Mouse (Mus musculus) neural tube, embryonic 14.5 days (tissue): Measurements from ENCODE around the gene Srsf4. TPM values are rescaled to one million over a fixed set of nuclear protein-coding genes. Genes with fewer than 3 reads are reported as not detected.

Source experiments
- ATAC-seq: fragments of 200-750 bp; cut with Nextera tagmentation; 2 replicates; pipeline ENCODE4 v1.8.0; 2017; ENCODE audit warnings: low read depth, mild to moderate bottlenecking, moderate TSS enrichment, moderate library complexity
- H3K27ac ChIP-seq: fragments of 300-500 bp; sonication (generic); 2 replicates; pipeline ENCODE4 v1.5.1; 2014; ENCODE audit warnings: low read depth, mild to moderate bottlenecking, control low read depth, low read length, moderate library complexity, mixed read lengths
- H3K27me3 ChIP-seq: fragments of 300-500 bp; sonication (generic); 2 replicates; pipeline ENCODE4 v1.6.1; 2014; ENCODE audit warnings: low read length; ENCODE audit not compliant: control insufficient read depth, insufficient read depth
- H3K36me3 ChIP-seq: fragments of 300-500 bp; sonication (generic); 2 replicates; pipeline ENCODE4 v1.6.1; 2014; ENCODE audit warnings: low read length, mixed read lengths; ENCODE audit not compliant: control insufficient read depth, insufficient read depth
- H3K4me1 ChIP-seq: fragments of 300-500 bp; sonication (generic); 2 replicates; pipeline ENCODE4 v1.6.1; 2014; ENCODE audit warnings: low read length; ENCODE audit not compliant: control insufficient read depth, insufficient read depth
- H3K4me2 ChIP-seq: fragments of 300-500 bp; sonication (generic); 2 replicates; pipeline ENCODE4 v1.6.1; 2014; ENCODE audit warnings: mild to moderate bottlenecking, low read depth, low read length, control low read depth
- H3K4me3 ChIP-seq: fragments of 300-500 bp; sonication (generic); 2 replicates; pipeline ENCODE4 v1.5.1; 2014; ENCODE audit warnings: low read depth, low read length, control low read depth, mixed read lengths
- H3K9ac ChIP-seq: fragments of 300-500 bp; sonication (generic); replicated peaks from 2 replicates; pipeline ENCODE4 v1.6.1; 2014; ENCODE audit warnings: low read depth, mild to moderate bottlenecking, control low read depth, low read length, mixed read lengths
- H3K9me3 ChIP-seq: fragments of 300-500 bp; sonication (generic); 2 replicates; pipeline ENCODE4 v1.6.1; 2016; ENCODE audit warnings: low read length; ENCODE audit not compliant: control insufficient read depth
- WGBS: fragments of 180-500 bp; shearing (Covaris S2); extraction: QIAGEN DNeasy Blood & Tissue Kit; methylation state at CpG from one replicate; pipeline ENCODE4 v1.1.7; 2014; 5-methylcytosine and 5-hydroxymethylcytosine counted together
- polyA plus RNA-seq: library from polyadenylated mRNA; unstranded; fragments of >200 nt; fragmentation: Nextera tagmentation; extraction: Ambion mirVana; gene quantifications from 2 replicates; pipeline ENCODE4 v1.2.1, GENCODE M21; 2014

Gene Srsf4
- polyA plus RNA-seq, 1 experiment from 2014 or later: 88.5 TPM

DNA sequence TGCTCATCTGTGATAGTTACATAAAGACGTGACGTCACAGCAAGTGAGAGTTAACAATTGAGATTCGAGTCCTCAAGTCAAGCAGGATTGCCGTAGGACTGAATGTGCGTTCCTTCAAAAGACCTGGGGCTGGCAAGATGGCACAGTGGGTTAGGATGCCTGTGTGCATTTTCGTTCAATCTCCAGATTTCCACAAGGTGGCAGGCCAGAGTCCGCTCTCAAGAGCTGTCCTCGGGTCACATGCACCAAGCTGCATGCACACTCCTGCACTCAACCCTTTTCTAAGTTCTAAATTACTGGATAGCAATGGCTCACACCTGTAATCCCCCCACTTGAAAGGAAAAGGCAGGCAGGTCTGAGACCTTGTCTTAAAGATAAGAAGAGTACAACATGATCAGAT, 31.1 kb downstream of the Srsf4 start:
- Histone ChIP-seq H3K9me3 (no peaks in the 10 kb centered on the region), H3K4me1 (no peaks in the 10 kb centered on the region), H3K4me2 (no peak overlapping the region), H3K27me3 (no peaks in the 10 kb centered on the region), H3K27ac (no peak overlapping the region), H3K9ac (no peak overlapping the region), H3K4me3 (no peak overlapping the region), H3K36me3 (peaks cover 37% of the 10 kb centered on the region)
- 56% methylated on average over 8 of the region's 8 CpGs for WGBS
- 0 out of 2 replicates have a peak, but pooled peaks have one; percentile 38 for ATAC-seq

DNA sequence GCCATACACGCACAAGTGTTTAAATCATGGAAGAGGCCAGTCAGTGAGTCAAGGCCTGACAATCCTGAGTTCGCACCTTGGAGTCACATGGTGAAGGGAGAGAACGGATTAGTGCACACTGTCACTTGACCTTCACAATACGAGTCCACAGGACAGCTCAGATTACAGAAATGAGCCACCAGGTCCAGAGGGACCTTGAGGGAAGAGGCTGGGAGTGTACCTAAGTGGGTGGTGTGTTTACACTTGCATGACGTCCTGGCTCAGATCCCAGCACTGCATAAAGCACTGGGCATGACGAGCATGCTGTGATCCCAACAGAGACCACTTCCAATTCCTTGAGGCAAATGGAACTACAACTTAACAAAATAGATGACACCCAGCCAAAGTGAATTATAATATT, 33.0 kb downstream of the Srsf4 start:
- Histone ChIP-seq H3K36me3 (peaks cover 17% of the 10 kb centered on the region), H3K9me3 (no peaks in the 10 kb centered on the region), H3K27me3 (no peaks in the 10 kb centered on the region), H3K27ac (no peak overlapping the region), H3K4me1 (peaks cover 9% of the 10 kb centered on the region), H3K4me3 (no peak overlapping the region), H3K9ac (no peak overlapping the region), H3K4me2 (no peak overlapping the region)
- no peak for ATAC-seq
- WGBS: 63% methylated on average over 6 of the region's 6 CpGs

DNA sequence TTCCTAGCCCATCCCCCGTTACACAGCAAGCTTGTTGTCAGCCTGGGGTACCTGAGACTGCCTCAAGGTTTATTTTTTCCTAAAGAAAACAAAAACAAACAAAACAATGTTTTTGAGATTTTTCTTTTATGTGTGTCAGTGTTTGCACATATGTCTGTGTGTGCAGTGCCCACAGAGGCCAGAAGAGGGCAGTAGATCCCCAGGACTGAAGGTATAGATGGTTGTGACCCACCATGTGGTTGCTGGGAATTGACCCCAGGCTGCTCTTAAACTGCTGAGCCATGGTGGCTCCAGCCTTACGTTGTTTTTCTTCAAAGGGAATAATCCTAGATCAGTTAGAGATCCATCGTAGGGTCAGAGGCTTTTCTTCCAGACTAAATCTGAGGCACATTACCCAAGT, 34.5 kb downstream of the Srsf4 start:
- Histone ChIP-seq H3K9ac (no peak overlapping the region), H3K27me3 (peaks cover 6% of the 10 kb centered on the region; the same call in 1 of the 2 replicates), H3K4me2 (no peak overlapping the region), H3K27ac (no peak overlapping the region), H3K9me3 (no peaks in the 10 kb centered on the region), H3K4me1 (peaks cover 9% of the 10 kb centered on the region), H3K4me3 (no peak overlapping the region), H3K36me3 (peaks cover 4% of the 10 kb centered on the region; the same call in 1 of the 2 replicates)
- WGBS: 93% methylated on average over 3 of the region's 3 CpGs
- ATAC-seq: no peak

DNA sequence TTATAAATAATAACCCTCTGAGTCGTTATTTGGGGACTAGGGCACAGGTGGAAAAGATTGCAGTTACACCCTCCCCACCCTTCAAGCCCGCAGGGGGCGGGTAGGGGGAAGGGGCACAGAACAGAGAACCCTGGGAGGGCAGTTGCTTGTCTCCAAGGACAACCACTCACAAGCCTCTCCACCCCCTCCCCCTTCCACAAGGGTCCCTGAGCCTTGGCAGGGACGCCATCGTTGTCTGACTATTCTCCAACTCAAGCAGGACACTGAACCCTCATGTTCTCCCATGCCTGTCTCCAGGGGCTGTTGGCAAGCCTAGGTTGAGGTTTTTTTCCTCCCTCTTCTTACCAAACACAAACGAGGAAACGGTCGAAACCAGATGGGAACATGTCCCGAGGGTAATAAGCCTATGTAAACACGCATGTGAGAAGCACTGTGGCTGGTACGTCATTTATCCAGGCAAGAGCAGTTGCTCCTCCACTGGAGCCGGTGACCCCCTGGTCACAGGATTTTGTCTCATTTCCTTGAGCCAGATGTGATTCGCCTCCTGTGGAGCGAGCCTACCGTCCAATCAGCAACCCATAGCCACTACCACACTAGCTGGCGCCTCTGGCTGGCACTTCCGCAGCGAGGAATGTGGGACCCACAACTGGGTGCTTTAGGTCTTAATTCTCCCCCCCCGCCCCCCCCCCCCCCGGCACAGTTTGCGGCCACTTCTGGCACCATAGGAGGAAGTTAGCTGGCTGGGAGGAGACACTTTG, 37.0 kb downstream of the Srsf4 start:
- no peak overlapping the region for H3K27ac ChIP-seq
- H3K4me3 ChIP-seq: no peak overlapping the region
- H3K9ac ChIP-seq: no peak overlapping the region
- peaks cover 20% of the 10 kb centered on the region for H3K4me1 ChIP-seq
- ATAC-seq: no peak
- H3K27me3 ChIP-seq: peaks cover 13% of the 10 kb centered on the region
- 12% methylated on average over 18 of the region's 21 CpGs for WGBS
- H3K9me3 ChIP-seq: no peaks in the 10 kb centered on the region
- no peaks in the 10 kb centered on the region for H3K36me3 ChIP-seq
- H3K4me2 ChIP-seq: no peak overlapping the region; the same call in 1 of the 2 replicates

DNA sequence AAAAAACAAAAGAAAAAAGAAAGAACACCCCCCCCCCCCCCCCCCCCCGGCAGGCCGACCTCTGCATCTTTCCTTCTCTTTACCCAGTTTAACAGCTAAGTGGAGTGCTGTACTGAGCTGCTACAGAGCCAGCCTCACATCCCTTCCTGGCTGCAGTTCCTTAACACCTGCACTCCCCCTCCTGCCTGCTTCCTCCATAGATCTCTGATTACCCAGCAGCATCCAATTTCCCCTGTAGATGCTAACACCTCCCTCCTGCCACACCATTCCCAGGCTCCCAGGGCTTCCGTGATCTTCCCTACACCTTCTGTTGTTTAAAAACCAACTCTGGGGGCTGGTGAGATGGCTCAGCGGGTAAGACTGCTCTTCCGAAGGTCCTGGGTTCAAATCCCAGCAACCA, 38.1 kb downstream of the Srsf4 start:
- Histone ChIP-seq H3K4me2 (no peak overlapping the region), H3K9me3 (no peaks in the 10 kb centered on the region), H3K27me3 (peaks cover 17% of the 10 kb centered on the region), H3K4me3 (no peak overlapping the region), H3K36me3 (no peaks in the 10 kb centered on the region), H3K4me1 (peaks cover 27% of the 10 kb centered on the region), H3K27ac (no peak overlapping the region), H3K9ac (no peak overlapping the region)
- no peak for ATAC-seq
- 32% methylated on average over 5 of the region's 5 CpGs for WGBS

DNA sequence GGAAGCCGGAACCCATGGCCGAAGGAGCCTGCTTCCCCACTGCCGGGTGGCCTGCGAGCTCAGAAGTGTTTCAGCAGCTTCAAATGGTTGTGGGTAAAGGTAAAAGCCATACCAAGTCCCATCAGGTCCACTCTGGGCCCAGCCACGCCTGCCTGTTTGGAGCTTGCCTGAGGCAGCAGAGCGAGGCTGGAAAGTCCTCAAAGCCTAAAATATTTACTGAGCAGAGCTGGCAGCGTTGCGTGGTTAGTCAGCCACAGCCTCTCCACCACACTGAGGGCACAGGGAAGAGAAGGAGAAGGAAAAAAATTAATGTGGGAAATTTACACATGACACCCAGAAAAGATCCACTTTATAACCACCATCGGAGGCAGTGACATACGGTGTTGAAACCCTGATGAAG, 40.1 kb downstream of the Srsf4 start:
- Histone ChIP-seq H3K36me3 (no peaks in the 10 kb centered on the region), H3K9me3 (no peaks in the 10 kb centered on the region), H3K4me2 (no peak overlapping the region), H3K27ac (no peak overlapping the region), H3K27me3 (peaks cover 26% of the 10 kb centered on the region), H3K4me1 (peaks cover 27% of the 10 kb centered on the region), H3K9ac (no peak overlapping the region), H3K4me3 (no peak overlapping the region)
- ATAC-seq: no peak
- 55% methylated on average over 10 of the region's 10 CpGs for WGBS

DNA sequence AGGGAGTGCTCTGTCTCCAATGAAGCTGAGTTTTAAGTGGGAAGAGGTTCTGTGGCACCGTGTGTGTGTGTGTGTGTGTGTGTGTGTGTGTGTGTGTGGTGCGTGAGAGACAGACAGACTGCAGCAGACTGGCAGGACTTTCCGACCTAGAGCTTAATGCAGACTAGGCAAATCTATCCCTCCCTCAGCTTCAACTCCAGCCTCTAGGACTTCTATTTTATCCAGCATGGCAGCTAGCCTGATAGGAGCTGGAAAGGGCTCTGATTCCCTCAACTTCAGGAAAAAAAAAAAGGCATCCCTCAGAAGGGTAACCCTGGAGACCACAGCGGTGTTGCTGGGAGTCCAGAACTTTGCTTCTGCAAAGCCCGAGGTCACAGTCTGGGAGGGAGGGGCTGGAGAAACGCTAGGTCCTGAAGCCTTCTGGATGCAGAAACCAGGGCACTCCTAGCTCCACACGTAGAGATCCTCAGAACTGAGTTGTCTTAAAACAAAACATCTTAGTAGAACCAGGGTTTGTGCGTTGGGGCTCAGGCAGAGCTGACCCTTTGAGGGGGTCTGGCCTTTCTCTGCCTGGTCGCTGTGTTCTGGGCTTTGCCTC, 40.7 kb downstream of the Srsf4 start:
- ATAC-seq: no peak
- no peak overlapping the region for H3K27ac ChIP-seq
- peaks cover 26% of the 10 kb centered on the region for H3K27me3 ChIP-seq
- no peaks in the 10 kb centered on the region for H3K36me3 ChIP-seq
- H3K9ac ChIP-seq: no peak overlapping the region
- H3K9me3 ChIP-seq: no peaks in the 10 kb centered on the region
- 8% methylated on average over 9 of the region's 9 CpGs for WGBS
- peaks cover 27% of the 10 kb centered on the region for H3K4me1 ChIP-seq
- no peak overlapping the region for H3K4me3 ChIP-seq
- no peak overlapping the region for H3K4me2 ChIP-seq

DNA sequence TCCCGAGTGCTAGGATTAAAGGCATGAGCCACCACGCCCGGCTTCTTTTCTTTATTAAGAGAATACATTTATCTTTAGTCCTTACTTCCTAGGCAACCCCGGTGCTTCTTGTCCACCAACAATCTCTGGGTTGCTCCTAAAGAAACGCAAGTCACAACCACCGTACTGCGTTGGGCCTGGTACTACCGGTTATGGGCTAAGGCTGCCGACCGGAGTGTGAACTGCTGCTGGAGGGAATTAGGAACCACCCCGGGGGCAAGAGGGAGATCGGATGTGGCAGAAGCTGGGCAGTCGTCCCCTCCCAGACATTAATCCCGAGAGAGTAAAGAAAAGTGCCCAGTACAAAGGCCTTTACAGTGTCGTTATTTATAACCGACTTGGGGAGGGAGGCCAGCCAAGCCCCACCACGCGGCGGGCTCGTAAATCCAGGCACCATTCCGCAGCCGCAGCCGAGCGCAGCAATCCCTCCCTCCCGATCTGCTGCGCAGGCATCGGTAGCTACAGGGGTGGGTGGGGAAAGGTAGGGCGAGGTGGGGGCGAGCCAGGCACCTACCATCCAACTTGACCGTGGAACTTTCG, 41.6 kb downstream of the Srsf4 start:
- H3K27me3 ChIP-seq: peaks cover 34% of the 10 kb centered on the region
- no peaks in the 10 kb centered on the region for H3K9me3 ChIP-seq
- H3K4me2 ChIP-seq: peak overlapping the region; percentile 33
- H3K4me1 ChIP-seq: peaks cover 26% of the 10 kb centered on the region
- no peaks in the 10 kb centered on the region for H3K36me3 ChIP-seq
- no peak overlapping the region for H3K9ac ChIP-seq
- WGBS: 1% methylated on average over 31 of the region's 31 CpGs
- no peak overlapping the region for H3K27ac ChIP-seq
- peak; percentile 60; the same call in 1 of the 2 replicates for ATAC-seq
- no peak overlapping the region; the same call in 1 of the 2 replicates for H3K4me3 ChIP-seq

DNA sequence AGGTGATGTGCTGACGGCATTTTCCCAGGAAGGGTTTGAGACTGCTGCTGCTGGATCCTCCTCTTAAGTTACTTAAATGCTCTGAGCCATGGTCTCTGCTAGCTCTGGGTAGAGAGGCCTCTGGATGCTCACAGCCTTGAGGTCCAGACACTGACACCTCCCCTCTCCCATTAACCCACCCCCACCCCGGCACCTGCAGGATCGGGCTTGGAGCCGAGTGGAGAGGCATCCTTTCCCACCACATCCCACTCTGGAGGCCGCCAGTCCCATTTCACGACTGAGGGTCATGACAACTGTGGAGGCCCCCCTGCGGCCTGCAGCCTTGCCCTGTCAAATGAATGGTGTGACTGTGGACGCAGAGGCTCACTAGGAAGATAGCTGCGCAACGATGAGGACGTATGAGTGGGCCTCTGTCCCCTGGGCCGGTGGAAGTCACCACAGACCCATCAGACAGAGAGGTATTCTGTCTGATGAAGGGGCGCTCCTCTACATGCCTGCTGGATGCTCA, 42.5 kb downstream of the Srsf4 start:
- no peak overlapping the region for H3K27ac ChIP-seq
- H3K9me3 ChIP-seq: no peaks in the 10 kb centered on the region
- H3K4me1 ChIP-seq: peaks cover 22% of the 10 kb centered on the region
- H3K4me2 ChIP-seq: peak overlapping the region; percentile 33; the same call in 1 of the 2 replicates
- H3K4me3 ChIP-seq: no peak overlapping the region
- H3K27me3 ChIP-seq: peaks cover 43% of the 10 kb centered on the region
- no peak for ATAC-seq
- 13% methylated on average over 13 of the region's 13 CpGs for WGBS
- no peak overlapping the region for H3K9ac ChIP-seq
- H3K36me3 ChIP-seq: no peaks in the 10 kb centered on the region
